Mouse (Mus musculus): ENCODE data around the gene Fibp. TPM values are rescaled to one million over a fixed set of nuclear protein-coding genes. Genes with fewer than 3 reads are reported as not detected.

Gene Fibp
- polyA plus RNA-seq, 1 experiment from 2014 or later, result 122 TPM

- Histone ChIP-seq H3K36me3 (peaks cover 2% of the 10 kb centered on the region; the same call in 1 of the 2 replicates), H3K27me3 (ENCODE audit: insufficient read depth, poor library complexity, severe bottlenecking) (peaks cover 8% of the 10 kb centered on the region; the same call in 1 of the 2 replicates), H3K4me1 (replicated peaks) (no peaks in the 10 kb centered on the region), H3K4me3 (no peak within 1 kb of the TSS), H3K27ac (no peak within 1 kb of the TSS), H3K9me3 (peaks cover 3% of the 10 kb centered on the region; the same call in 1 of the 2 replicates)
- DNase-seq (ENCODE audit: low spot score), result no peak
- 54% methylated on average over 17 of the region's 17 CpGs for WGBS
Measured at GRCm38 (mm10) chr19:5503687-5504086, 43.3 kb downstream of the Fibp start, which contains the start of gene 1700020D05Rik. TSS of gene 1700020D05Rik (minus strand) at chr19:5503787.

- H3K9me3 ChIP-seq, result peaks cover 3% of the 10 kb centered on the region; the same call in 1 of the 2 replicates
- no peaks in the 10 kb centered on the region for H3K27me3 ChIP-seq (ENCODE audit: insufficient read depth, poor library complexity, severe bottlenecking)
- 4% methylated on average over 47 of the region's 47 CpGs for WGBS
- peak within 1 kb of the TSS; percentile 88 for H3K27ac ChIP-seq
- peaks cover 22% of the 10 kb centered on the region for H3K4me1 ChIP-seq (replicated peaks)
- H3K36me3 ChIP-seq, result no peaks in the 10 kb centered on the region
- DNase-seq (ENCODE audit: low spot score), result peak; percentile 93
- peak within 1 kb of the TSS; percentile 62 for H3K4me3 ChIP-seq
Measured at GRCm38 (mm10) chr19:5510031-5511026, 49.9 kb downstream of the Fibp start, which contains the start of gene Snx32. TSS of gene Snx32 (minus strand) at chr19:5510538.

DNA sequence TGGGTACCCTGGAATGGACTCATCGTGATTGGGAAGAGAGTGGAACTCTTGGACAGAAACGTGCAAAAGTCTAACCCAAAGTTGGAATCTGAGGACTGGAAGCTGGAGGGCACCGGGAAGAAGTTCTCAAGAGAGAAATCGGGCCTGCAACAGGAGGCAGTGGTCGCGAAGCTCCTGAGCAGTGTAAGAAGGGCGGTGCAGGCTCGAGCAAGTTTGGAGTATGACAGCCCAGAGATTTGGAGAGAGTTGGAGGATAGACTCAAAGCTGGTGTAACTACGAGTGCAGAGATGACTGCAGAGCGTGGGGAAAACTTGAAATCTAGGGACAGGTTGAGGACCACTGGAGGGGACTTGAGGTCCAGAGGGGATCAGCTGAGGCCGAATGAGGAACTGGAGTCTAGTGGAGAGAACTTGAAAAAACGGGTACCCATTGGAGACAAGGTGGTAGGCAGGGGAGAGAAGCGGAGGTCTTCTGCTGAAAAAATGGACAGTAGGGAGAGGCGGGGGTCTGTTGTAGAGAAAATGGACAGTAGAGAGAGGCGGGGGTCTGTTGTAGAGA is 50.7 kb downstream of the Fibp start:
- H3K27me3 ChIP-seq (ENCODE audit: insufficient read depth, poor library complexity, severe bottlenecking), result no peaks in the 10 kb centered on the region
- no peak for DNase-seq (ENCODE audit: low spot score)
- peaks cover 3% of the 10 kb centered on the region; the same call in 1 of the 2 replicates for H3K9me3 ChIP-seq
- no peaks in the 10 kb centered on the region for H3K36me3 ChIP-seq
- 55% methylated on average over 15 of the region's 15 CpGs for WGBS
- peak overlapping the region; percentile 62 for H3K4me3 ChIP-seq
- peaks cover 26% of the 10 kb centered on the region for H3K4me1 ChIP-seq (replicated peaks)
- peak overlapping the region; percentile 88 for H3K27ac ChIP-seq

DNA sequence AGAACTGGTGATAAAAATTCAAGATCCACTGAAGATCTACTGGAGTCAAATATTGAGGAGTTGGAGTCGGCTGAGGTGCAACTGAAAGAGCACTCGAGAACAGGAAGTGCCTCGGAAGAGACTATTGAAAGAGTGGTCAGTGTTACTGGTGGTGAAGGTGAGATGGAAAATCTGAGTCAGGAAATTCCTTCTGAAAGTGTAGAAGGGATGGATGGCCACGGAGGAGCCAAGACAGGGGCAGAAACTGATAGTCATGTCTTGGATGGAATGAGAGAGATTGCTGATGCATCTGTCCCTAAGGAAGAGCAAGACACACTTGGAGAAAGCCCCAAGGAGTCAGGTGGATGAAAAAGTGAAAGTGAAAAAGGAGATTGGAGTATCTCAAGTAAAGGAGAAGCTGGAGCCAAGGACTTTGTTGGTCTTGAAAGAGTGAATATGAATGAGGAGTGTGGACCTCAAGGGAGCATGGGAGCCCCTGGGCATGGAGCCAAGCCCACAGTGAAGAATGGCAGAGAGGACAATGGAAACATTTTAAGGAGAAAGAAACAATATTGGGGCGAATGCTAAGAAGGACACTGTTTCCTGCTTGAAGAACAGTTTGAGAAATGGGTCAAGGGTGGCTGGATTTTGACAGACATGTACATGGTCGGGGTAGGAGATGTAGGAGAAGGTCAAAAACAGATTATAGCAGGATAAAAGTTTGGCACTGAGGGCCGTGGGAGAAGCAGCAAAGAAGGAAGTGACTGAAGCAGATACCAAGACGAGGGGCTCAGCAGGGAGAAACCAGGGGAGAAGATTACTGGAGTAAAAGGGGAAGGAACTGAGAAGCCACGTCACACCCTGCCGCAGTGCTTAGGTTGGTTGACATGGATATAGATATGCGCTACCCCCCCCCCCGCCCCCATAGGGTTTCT is 51.9 kb downstream of the Fibp start:
- WGBS, result 86% methylated on average over 12 of the region's 12 CpGs
- Histone ChIP-seq H3K4me3 (no peak overlapping the region), H3K4me1 (replicated peaks) (peaks cover 34% of the 10 kb centered on the region), H3K36me3 (no peaks in the 10 kb centered on the region), H3K27ac (no peak overlapping the region), H3K27me3 (ENCODE audit: insufficient read depth, poor library complexity, severe bottlenecking) (no peaks in the 10 kb centered on the region), H3K9me3 (peaks cover 3% of the 10 kb centered on the region; the same call in 1 of the 2 replicates)
- DNase-seq (ENCODE audit: low spot score), result no peak

DNA sequence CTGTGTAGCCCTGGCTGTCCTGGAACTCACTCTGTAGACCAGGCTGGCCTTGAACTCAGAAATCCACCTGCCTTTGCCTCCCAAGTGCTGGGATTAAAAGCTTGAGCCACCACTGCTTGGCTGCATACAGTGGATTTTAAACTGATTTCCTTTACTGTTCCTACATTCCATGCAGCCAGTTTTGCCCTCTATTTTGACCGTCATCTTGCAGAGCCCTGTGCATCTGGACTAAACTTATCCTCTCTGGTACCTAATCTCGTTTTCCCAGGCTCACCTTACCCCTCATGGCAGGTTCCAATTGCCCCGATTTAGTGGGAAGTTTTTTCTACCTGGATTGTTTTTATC is 52.6 kb downstream of the Fibp start:
- no peak overlapping the region for H3K27ac ChIP-seq
- H3K27me3 ChIP-seq (ENCODE audit: insufficient read depth, poor library complexity, severe bottlenecking), result no peaks in the 10 kb centered on the region
- DNase-seq (ENCODE audit: low spot score), result no peak
- WGBS, result 87% methylated on average over 3 of the region's 3 CpGs
- H3K4me1 ChIP-seq (replicated peaks), result peaks cover 34% of the 10 kb centered on the region
- no peak overlapping the region for H3K4me3 ChIP-seq
- no peaks in the 10 kb centered on the region for H3K36me3 ChIP-seq
- peaks cover 3% of the 10 kb centered on the region; the same call in 1 of the 2 replicates for H3K9me3 ChIP-seq

Other genes starting within 250 kb of the Fibp start
- 23.7 and 26.1 TPM in 2 replicates for gene Pacs1, start 187.5 kb upstream of the Fibp start, polyA plus RNA-seq (2016; fragmentation: Nextera tagmentation; extraction: Ambion mirVana)
- 438 and 456 TPM in 2 replicates for gene Sf3b2, start 165.2 kb upstream of the Fibp start, polyA plus RNA-seq (2016; fragmentation: Nextera tagmentation; extraction: Ambion mirVana)
- 11.7 and 19.1 TPM in 2 replicates for gene Gal3st3, start 162.3 kb upstream of the Fibp start, polyA plus RNA-seq (2016; fragmentation: Nextera tagmentation; extraction: Ambion mirVana)
- not detected in 2 replicates for gene Catsper1, start 124.9 kb upstream of the Fibp start, polyA plus RNA-seq (2016; fragmentation: Nextera tagmentation; extraction: Ambion mirVana)
- gene Cst6, start 111.0 kb upstream of the Fibp start, polyA plus RNA-seq (2016; fragmentation: Nextera tagmentation; extraction: Ambion mirVana), result 0.65 and 1.6 TPM in 2 replicates
- gene Eif1ad, start 93.9 kb upstream of the Fibp start, polyA plus RNA-seq (2016; fragmentation: Nextera tagmentation; extraction: Ambion mirVana), result 84.2 and 90.5 TPM in 2 replicates
- gene Banf1, start 93.4 kb upstream of the Fibp start, polyA plus RNA-seq (2016; fragmentation: Nextera tagmentation; extraction: Ambion mirVana), result 539 and 565 TPM in 2 replicates
- gene Sart1, start 71.9 kb upstream of the Fibp start, polyA plus RNA-seq (2016; fragmentation: Nextera tagmentation; extraction: Ambion mirVana), result 82.7 and 93.2 TPM in 2 replicates
- 0.44 and 0.58 TPM in 2 replicates for gene Tsga10ip, start 58.1 kb upstream of the Fibp start, polyA plus RNA-seq (2016; fragmentation: Nextera tagmentation; extraction: Ambion mirVana)
- gene Drap1, start 35.6 kb upstream of the Fibp start, polyA plus RNA-seq (2016; fragmentation: Nextera tagmentation; extraction: Ambion mirVana), result 223 and 271 TPM in 2 replicates
- gene AI837181, start 35.5 kb upstream of the Fibp start, polyA plus RNA-seq (2016; fragmentation: Nextera tagmentation; extraction: Ambion mirVana), result 53.8 and 63.9 TPM in 2 replicates
- not detected in 2 replicates for gene Fosl1, start 13.1 kb upstream of the Fibp start, polyA plus RNA-seq (2016; fragmentation: Nextera tagmentation; extraction: Ambion mirVana)
- 6.9 and 8.6 TPM in 2 replicates for gene Ccdc85b, start 2.7 kb upstream of the Fibp start, polyA plus RNA-seq (2016; fragmentation: Nextera tagmentation; extraction: Ambion mirVana)
- gene Ctsw, start 7.9 kb downstream of the Fibp start, polyA plus RNA-seq (2016; fragmentation: Nextera tagmentation; extraction: Ambion mirVana), result 2.0 and 3.0 TPM in 2 replicates
- gene Efemp2, start 13.3 kb downstream of the Fibp start, polyA plus RNA-seq (2016; fragmentation: Nextera tagmentation; extraction: Ambion mirVana), result 62.7 and 71.3 TPM in 2 replicates
- 43.7 and 51.4 TPM in 2 replicates for gene Mus81, start 27.8 kb downstream of the Fibp start, polyA plus RNA-seq (2016; fragmentation: Nextera tagmentation; extraction: Ambion mirVana)
- 3,259 and 3,562 TPM in 2 replicates for gene Cfl1, start 29.8 kb downstream of the Fibp start, polyA plus RNA-seq (2016; fragmentation: Nextera tagmentation; extraction: Ambion mirVana)
- not detected in 2 replicates for gene 1700020D05Rik, start 43.2 kb downstream of the Fibp start, polyA plus RNA-seq (2016; fragmentation: Nextera tagmentation; extraction: Ambion mirVana)
- 8.9 and 18.7 TPM in 2 replicates for gene Snx32, start 49.9 kb downstream of the Fibp start, polyA plus RNA-seq (2016; fragmentation: Nextera tagmentation; extraction: Ambion mirVana)
- gene Ovol1, start 100.0 kb downstream of the Fibp start, polyA plus RNA-seq (2016; fragmentation: Nextera tagmentation; extraction: Ambion mirVana), result 0.39 and 0.77 TPM in 2 replicates
- gene Ap5b1, start 107.4 kb downstream of the Fibp start, polyA plus RNA-seq (2016; fragmentation: Nextera tagmentation; extraction: Ambion mirVana), result 1.6 and 2.6 TPM in 2 replicates
- gene Rnaseh2c, start 141.3 kb downstream of the Fibp start, polyA plus RNA-seq (2016; fragmentation: Nextera tagmentation; extraction: Ambion mirVana), result 177 and 187 TPM in 2 replicates
- 58.9 and 69.2 TPM in 2 replicates for gene Kat5, start 149.6 kb downstream of the Fibp start, polyA plus RNA-seq (2016; fragmentation: Nextera tagmentation; extraction: Ambion mirVana)
- 27.8 and 36.0 TPM in 2 replicates for gene Rela, start 176.9 kb downstream of the Fibp start, polyA plus RNA-seq (2016; fragmentation: Nextera tagmentation; extraction: Ambion mirVana)
- gene Sipa1, start 203.1 kb downstream of the Fibp start, polyA plus RNA-seq (2016; fragmentation: Nextera tagmentation; extraction: Ambion mirVana), result 27.5 and 27.6 TPM in 2 replicates
- gene Map3k11, start 228.1 kb downstream of the Fibp start, polyA plus RNA-seq (2016; fragmentation: Nextera tagmentation; extraction: Ambion mirVana), result 34.1 and 35.1 TPM in 2 replicates
- gene Pcnx3, start 228.3 kb downstream of the Fibp start, polyA plus RNA-seq (2016; fragmentation: Nextera tagmentation; extraction: Ambion mirVana), result 27.3 and 30.8 TPM in 2 replicates
- gene Kcnk7, start 243.8 kb downstream of the Fibp start, polyA plus RNA-seq (2016; fragmentation: Nextera tagmentation; extraction: Ambion mirVana), result 0.16 and 0.21 TPM in 2 replicates